Mouse (Mus musculus): Measurements from ENCODE around the gene Pappa2. TPM values are rescaled to one million over a fixed set of nuclear protein-coding genes. Genes with fewer than 3 reads are reported as not detected.

Pappa2 gene
- total and polyA plus RNA-seq, 2 experiments, result not detected

DNA sequence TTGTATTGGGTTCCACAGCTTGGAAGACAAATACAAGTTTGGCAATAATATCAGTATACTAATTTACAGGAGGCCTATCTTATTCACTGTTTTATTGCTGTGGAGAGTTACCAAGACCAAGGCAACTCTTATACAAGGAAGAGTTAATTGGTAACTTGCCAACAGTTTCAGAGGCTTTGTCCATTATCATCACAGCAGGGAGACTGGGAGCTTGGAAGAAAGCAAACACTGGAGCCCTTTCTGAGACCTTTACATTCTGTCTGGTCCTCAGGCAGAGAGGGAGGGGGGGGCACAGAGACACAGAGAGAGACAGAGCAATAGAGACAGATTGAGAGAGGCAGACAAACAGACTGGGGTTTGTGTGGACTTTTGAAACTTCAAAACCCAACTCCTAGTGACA, 207.2 kb downstream of the Pappa2 start:
- H3K36me3 ChIP-seq (ENCODE audit: control insufficient read depth, insufficient read depth, low read length), result no peaks in the 10 kb centered on the region
- H3K4me3 ChIP-seq (ENCODE audit: insufficient read depth, low read depth, low read length), result no peak overlapping the region
- H3K9ac ChIP-seq (ENCODE audit: low read depth, low read length), result no peak overlapping the region
- TF ChIP-seq CTCF (IDR thresholded peaks at IDR 0.05; ENCODE audit: low read depth, low read length) (no peak), POLR2A (IDR thresholded peaks at IDR 0.05; ENCODE audit: extremely low read depth, insufficient read depth, low read length) (no peak)
- H3K79me2 ChIP-seq (ENCODE audit: control insufficient read depth, insufficient read depth, low read length), result no peaks in the 10 kb centered on the region
- no peaks in the 10 kb centered on the region for H3K27me3 ChIP-seq (ENCODE audit: control insufficient read depth, insufficient read depth, low read length)
- H3K4me1 ChIP-seq (ENCODE audit: control insufficient read depth, insufficient read depth, low read length), result no peaks in the 10 kb centered on the region
- no peak overlapping the region for H3K27ac ChIP-seq (replicated peaks; ENCODE audit: insufficient read depth, low read depth, low read length)
- no peak for DNase-seq (ENCODE audit: extremely low read depth, low read depth, low spot score)

DNA sequence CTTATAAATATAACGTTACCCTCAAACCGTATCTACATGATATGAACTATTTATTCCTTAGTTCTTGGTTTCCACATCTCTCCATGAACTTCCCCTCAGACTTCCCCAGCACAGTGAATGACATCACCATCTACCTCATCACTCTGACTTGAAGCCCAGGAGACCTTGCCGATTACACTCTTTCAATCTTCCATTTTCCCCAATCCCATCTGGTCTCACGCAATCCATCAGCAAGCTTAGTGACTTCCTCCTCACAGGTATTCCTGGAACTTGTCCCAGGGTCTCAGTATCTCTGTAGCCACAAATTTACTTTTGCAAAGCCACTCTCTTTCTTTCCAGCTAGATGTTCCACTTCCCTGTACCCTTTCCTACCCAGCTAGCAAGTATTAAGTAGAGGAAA, 209.5 kb downstream of the Pappa2 start:
- Histone ChIP-seq H3K4me3 (ENCODE audit: insufficient read depth, low read depth, low read length) (no peak overlapping the region), H3K36me3 (ENCODE audit: control insufficient read depth, insufficient read depth, low read length) (no peaks in the 10 kb centered on the region), H3K27ac (replicated peaks; ENCODE audit: insufficient read depth, low read depth, low read length) (no peak overlapping the region), H3K79me2 (ENCODE audit: control insufficient read depth, insufficient read depth, low read length) (no peaks in the 10 kb centered on the region), H3K9ac (ENCODE audit: low read depth, low read length) (no peak overlapping the region), H3K27me3 (ENCODE audit: control insufficient read depth, insufficient read depth, low read length) (no peaks in the 10 kb centered on the region), H3K4me1 (ENCODE audit: control insufficient read depth, insufficient read depth, low read length) (no peaks in the 10 kb centered on the region)
- no peak for DNase-seq (ENCODE audit: extremely low read depth, low read depth, low spot score)
- TF ChIP-seq POLR2A (IDR thresholded peaks at IDR 0.05; ENCODE audit: extremely low read depth, insufficient read depth, low read length) (no peak), CTCF (IDR thresholded peaks at IDR 0.05; ENCODE audit: low read depth, low read length) (no peak)
- WGBS, result 88% methylated on average over 4 of the region's 4 CpGs

DNA sequence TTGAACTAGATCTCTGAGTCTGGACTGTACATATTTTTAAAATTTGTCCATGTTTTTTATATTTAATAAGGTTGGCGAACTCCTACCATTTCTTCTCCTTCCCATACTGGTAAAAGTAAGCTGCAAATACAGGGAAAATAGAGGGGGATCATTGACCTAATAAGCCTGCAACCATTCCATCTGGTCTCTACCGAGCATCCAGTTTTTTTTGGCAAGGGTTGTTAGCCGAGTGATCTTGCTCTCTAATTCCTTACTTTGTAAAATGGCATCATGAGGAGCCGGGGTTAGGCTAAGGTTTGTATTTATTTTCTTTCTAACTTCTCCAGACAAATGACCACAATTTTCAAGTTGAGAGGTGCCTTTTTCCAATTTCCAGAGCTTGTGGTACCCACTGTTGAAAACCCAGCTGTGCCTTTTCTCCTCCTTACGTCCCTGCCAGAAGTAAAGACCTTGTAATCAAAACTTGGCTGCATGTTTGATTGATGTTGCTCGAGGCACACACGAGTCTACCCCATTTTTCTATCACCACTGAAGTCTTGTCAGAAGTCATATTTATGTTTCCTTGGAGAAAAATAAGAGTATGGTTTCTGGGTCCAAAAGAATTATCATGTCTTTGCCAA, 210.1 kb downstream of the Pappa2 start:
- Histone ChIP-seq H3K79me2 (ENCODE audit: control insufficient read depth, insufficient read depth, low read length) (no peaks in the 10 kb centered on the region), H3K36me3 (ENCODE audit: control insufficient read depth, insufficient read depth, low read length) (no peaks in the 10 kb centered on the region), H3K27me3 (ENCODE audit: control insufficient read depth, insufficient read depth, low read length) (no peaks in the 10 kb centered on the region), H3K4me1 (ENCODE audit: control insufficient read depth, insufficient read depth, low read length) (no peaks in the 10 kb centered on the region), H3K27ac (replicated peaks; ENCODE audit: insufficient read depth, low read depth, low read length) (no peak overlapping the region), H3K4me3 (ENCODE audit: insufficient read depth, low read depth, low read length) (no peak overlapping the region), H3K9ac (ENCODE audit: low read depth, low read length) (no peak overlapping the region)
- TF ChIP-seq CTCF (IDR thresholded peaks at IDR 0.05; ENCODE audit: low read depth, low read length) (no peak), POLR2A (IDR thresholded peaks at IDR 0.05; ENCODE audit: extremely low read depth, insufficient read depth, low read length) (no peak)
- WGBS, result 73% methylated on average over 7 of the region's 7 CpGs
- no peak for DNase-seq (ENCODE audit: extremely low read depth, low read depth, low spot score)

DNA sequence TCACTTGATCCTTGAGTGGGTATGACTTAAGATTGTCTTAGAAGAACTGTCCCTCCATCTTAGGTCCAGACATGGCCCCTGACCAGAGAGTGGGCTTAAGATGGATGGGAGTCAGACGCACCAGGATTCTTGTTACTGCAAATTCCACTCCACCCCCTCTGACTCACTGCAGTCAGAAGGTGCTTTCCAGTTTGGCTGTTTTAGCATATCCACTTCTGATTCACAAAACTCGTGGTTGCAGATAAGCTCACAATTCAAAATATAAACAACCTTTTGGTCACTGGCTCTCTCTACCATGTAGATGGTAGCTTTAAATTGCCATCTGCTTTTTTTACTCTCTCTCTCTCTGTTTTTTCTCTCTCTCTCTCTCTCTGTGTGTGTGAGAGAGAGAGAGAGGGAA, 214.4 kb downstream of the Pappa2 start:
- WGBS, result 51% methylated on average over 2 of the region's 2 CpGs
- Histone ChIP-seq H3K79me2 (ENCODE audit: control insufficient read depth, insufficient read depth, low read length) (no peaks in the 10 kb centered on the region), H3K4me1 (ENCODE audit: control insufficient read depth, insufficient read depth, low read length) (no peaks in the 10 kb centered on the region), H3K4me3 (ENCODE audit: insufficient read depth, low read depth, low read length) (no peak overlapping the region), H3K27ac (replicated peaks; ENCODE audit: insufficient read depth, low read depth, low read length) (no peak overlapping the region), H3K27me3 (ENCODE audit: control insufficient read depth, insufficient read depth, low read length) (no peaks in the 10 kb centered on the region), H3K9ac (ENCODE audit: low read depth, low read length) (no peak overlapping the region), H3K36me3 (ENCODE audit: control insufficient read depth, insufficient read depth, low read length) (no peaks in the 10 kb centered on the region)
- no peak for DNase-seq (ENCODE audit: extremely low read depth, low read depth, low spot score)
- no peak for TF ChIP-seq CTCF (IDR thresholded peaks at IDR 0.05; ENCODE audit: low read depth, low read length)

DNA sequence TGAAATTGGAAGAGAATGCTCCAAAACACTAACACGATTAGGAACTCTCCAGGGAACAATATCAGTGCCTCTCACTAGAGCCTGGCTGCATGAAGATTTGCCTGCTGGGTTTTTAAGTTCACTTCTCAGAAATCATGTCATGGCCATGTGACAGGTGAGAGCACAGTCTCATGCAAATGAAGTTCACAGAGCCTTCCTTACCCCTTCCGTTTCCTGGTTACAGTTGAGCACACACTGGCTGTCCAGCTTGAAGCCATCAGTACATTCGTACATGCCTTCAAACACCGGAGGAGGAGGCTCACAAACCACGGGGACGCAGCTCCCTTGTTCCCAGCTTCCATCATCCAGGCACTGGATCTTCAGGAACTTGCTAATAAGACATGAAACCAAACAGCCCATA, 215.6 kb downstream of the Pappa2 start:
- Histone ChIP-seq H3K4me3 (ENCODE audit: insufficient read depth, low read depth, low read length) (no peak overlapping the region), H3K9ac (ENCODE audit: low read depth, low read length) (no peak overlapping the region), H3K27ac (replicated peaks; ENCODE audit: insufficient read depth, low read depth, low read length) (no peak overlapping the region), H3K79me2 (ENCODE audit: control insufficient read depth, insufficient read depth, low read length) (no peaks in the 10 kb centered on the region), H3K27me3 (ENCODE audit: control insufficient read depth, insufficient read depth, low read length) (no peaks in the 10 kb centered on the region), H3K4me1 (ENCODE audit: control insufficient read depth, insufficient read depth, low read length) (no peaks in the 10 kb centered on the region), H3K36me3 (ENCODE audit: control insufficient read depth, insufficient read depth, low read length) (no peaks in the 10 kb centered on the region)
- no peak for DNase-seq (ENCODE audit: extremely low read depth, low read depth, low spot score)
- WGBS, result 72% methylated on average over 6 of the region's 6 CpGs
- TF ChIP-seq CTCF (IDR thresholded peaks at IDR 0.05; ENCODE audit: low read depth, low read length) (no peak), POLR2A (IDR thresholded peaks at IDR 0.05; ENCODE audit: extremely low read depth, insufficient read depth, low read length) (no peak)

DNA sequence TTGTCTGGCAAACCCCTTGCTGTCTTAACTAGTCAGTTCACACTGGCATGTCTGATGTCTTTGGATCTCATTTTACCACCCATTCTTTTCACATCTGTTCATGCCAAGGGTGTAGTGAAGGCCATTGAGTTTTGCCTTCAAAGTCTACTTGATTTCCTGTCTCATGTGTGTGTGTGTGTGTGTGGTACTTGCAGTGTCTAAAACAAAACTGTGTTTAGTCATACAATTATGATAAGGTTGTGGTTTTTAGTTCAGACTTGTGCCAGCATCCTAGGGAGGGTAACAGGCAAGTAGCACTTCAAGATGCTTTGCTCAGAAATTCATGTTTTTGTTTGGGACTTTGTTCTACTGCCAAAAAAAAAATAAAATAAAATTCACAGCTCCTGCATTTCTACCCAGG, 216.1 kb downstream of the Pappa2 start:
- Histone ChIP-seq H3K9ac (ENCODE audit: low read depth, low read length) (no peak overlapping the region), H3K4me3 (ENCODE audit: insufficient read depth, low read depth, low read length) (no peak overlapping the region), H3K36me3 (ENCODE audit: control insufficient read depth, insufficient read depth, low read length) (no peaks in the 10 kb centered on the region), H3K27ac (replicated peaks; ENCODE audit: insufficient read depth, low read depth, low read length) (no peak overlapping the region), H3K27me3 (ENCODE audit: control insufficient read depth, insufficient read depth, low read length) (no peaks in the 10 kb centered on the region), H3K79me2 (ENCODE audit: control insufficient read depth, insufficient read depth, low read length) (no peaks in the 10 kb centered on the region), H3K4me1 (ENCODE audit: control insufficient read depth, insufficient read depth, low read length) (no peaks in the 10 kb centered on the region)
- TF ChIP-seq POLR2A (IDR thresholded peaks at IDR 0.05; ENCODE audit: extremely low read depth, insufficient read depth, low read length) (no peak), CTCF (IDR thresholded peaks at IDR 0.05; ENCODE audit: low read depth, low read length) (no peak)
- DNase-seq (ENCODE audit: extremely low read depth, low read depth, low spot score), result no peak
